Mouse (Mus musculus): Measurements from ENCODE around the gene Slc36a1.

DNA sequence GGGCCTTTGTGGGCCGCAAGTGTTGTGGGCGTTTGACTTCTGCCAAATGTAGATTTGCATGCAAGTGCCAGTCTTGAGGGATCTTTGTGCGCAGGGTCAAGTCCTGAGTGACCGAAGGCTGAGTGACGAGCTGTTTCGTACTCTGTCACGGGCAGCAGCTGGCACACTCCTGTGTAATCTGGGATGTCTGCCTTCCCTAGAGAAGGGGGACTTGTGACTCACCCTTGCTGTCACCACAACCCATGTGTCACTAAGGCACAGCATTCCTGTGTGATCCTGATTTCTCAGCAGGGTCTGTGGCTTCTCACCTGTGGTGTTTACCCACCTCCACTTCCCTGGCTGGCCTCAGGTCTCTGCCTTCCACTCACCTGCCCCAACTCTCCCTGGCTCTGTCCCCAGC lies 13.7 kb downstream of the Slc36a1 start:
- no peak for TF ChIP-seq POLR2A (IDR thresholded peaks at IDR 0.05; ENCODE audit: borderline replicate concordance, control insufficient read depth, low read depth, low read length)
- no peak for TF ChIP-seq CTCF (IDR thresholded peaks at IDR 0.05; ENCODE audit: control insufficient read depth, insufficient read depth, low read length)
